Mouse (Mus musculus) thymus, adult 2 months (tissue): Measurements from ENCODE around the gene Gm11213.

Experiments
- CTCF ChIP-seq: fragments of 200-500 bp; IDR thresholded peaks from 2 replicates; pipeline ENCODE4 v1.5.1; 2012; ENCODE audit warnings: mild to moderate bottlenecking, control low read depth, low read length, moderate library complexity, borderline replicate concordance; ENCODE audit not compliant: control insufficient read depth, poor library complexity, insufficient read depth; ENCODE audit errors: extremely low read depth
- POLR2A ChIP-seq: fragments of 200-500 bp; IDR thresholded peaks from 2 replicates; pipeline ENCODE4 v1.6.1; 2012; ENCODE audit warnings: mild to moderate bottlenecking, low read length, control low read depth, moderate library complexity; ENCODE audit not compliant: control insufficient read depth, poor library complexity, insufficient read depth; ENCODE audit errors: extremely low read depth

DNA sequence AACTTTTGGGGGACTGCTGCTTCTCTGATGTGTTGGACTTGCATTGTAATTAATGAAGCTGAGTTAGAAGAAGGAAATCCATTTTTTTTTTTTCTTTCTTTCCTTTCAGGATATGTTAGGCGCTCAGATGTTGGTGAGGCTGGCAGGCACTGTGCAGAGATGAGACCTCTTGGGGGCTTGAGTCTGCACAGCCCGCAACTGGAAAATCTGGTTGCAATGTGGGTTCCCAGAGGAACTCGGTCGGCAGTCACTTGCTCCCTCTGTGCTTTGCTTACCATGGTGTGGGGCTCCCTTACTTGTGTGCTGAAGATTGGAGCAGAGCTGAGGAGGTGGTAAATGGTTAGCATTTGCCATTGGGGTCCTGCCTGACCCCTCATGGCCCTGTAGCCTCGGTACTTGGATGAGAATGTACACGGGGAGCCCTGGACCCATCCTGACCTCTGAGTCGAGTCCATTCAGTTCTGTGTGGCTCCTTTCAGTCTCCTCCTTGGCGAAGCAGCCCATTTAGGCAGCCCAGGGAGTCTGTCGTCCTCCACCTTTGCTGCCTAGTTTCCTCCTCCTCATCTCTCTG is 45.8 kb downstream of the Gm11213 start:
- no peak for TF ChIP-seq CTCF
- TF ChIP-seq POLR2A: no peak
